Comparison of ENCODE assay signal across 12 mouse cellular contexts in genomic region chr17:84136669-84137392, GRCm38 (mm10). TPM values are rescaled to one million over a fixed set of nuclear protein-coding genes. Genes with fewer than 3 reads are reported as not detected.
DNase-seq lines count a peak whose midpoint lies in the region; ATAC-seq lines count a peak whose summit lies in the region.
"Had no signal": no experiment of that assay in that cellular context is flagged by ENCODE, and none has a peak within 500 bp of the region (broad histone marks: within the 10 kb centered on the region; RNA-seq: fewer than 3 reads in every experiment).

No protein-coding gene starts in this region.

- peak overlapping the region; percentile 36 for H3K4me2 ChIP-seq in liver, embryonic 13.5 days
- no peak overlapping the region for H3K4me2 ChIP-seq in midbrain, embryonic 14.5 days (ENCODE audit: low read length)
- H3K4me2 ChIP-seq: midbrain, embryonic 11.5 days had no signal

- H3K9ac ChIP-seq in liver, embryonic 13.5 days: peak overlapping the region; percentile 22; the same call in 1 of the 2 replicates
- no peak overlapping the region for H3K9ac ChIP-seq in midbrain, embryonic 14.5 days (replicated peaks; ENCODE audit: low read length)

- H3K4me3 ChIP-seq in heart, embryonic 10.5 days: no peak overlapping the region
- H3K4me3 ChIP-seq in liver, embryonic 13.5 days (replicated peaks): no peak overlapping the region; the same call in 1 of the 2 replicates
- H3K4me3 ChIP-seq in midbrain, embryonic 14.5 days (replicated peaks; ENCODE audit: low read depth, low read length): no peak overlapping the region
- H3K4me3 ChIP-seq: gastrocnemius, adult 2 months; layer of hippocampus, adult 2 months had no signal

- peak; percentile 39 for ATAC-seq in liver, embryonic 13.5 days (ENCODE audit: low read depth)
- ATAC-seq in midbrain, embryonic 14.5 days (ENCODE audit: low FRiP score, low TSS enrichment): no peak

- H3K4me1 ChIP-seq in heart, embryonic 10.5 days: peaks cover 56% of the 10 kb centered on the region
- H3K4me1 ChIP-seq in liver, embryonic 13.5 days (replicated peaks): peaks cover 83% of the 10 kb centered on the region
- H3K4me1 ChIP-seq in midbrain, embryonic 14.5 days (ENCODE audit: control insufficient read depth, insufficient read depth, low read length): no peaks in the 10 kb centered on the region

- DNase-seq in heart, embryonic 10.5 days (ENCODE audit: low spot score): no peak
- no peak for DNase-seq in heart, postnatal 25 days (ENCODE audit: low spot score)
- peak; percentile 74 for DNase-seq in 416B (ENCODE audit: low read depth)
- DNase-seq in kidney, adult 8-10 months: peak; percentile 67
- DNase-seq in liver, embryonic 13.5 days: no peak
- DNase-seq in midbrain, embryonic 14.5 days: no peak
- no peak for DNase-seq in embryo, embryonic 10 days (ENCODE audit: low spot score)
- DNase-seq in adrenal gland, adult 2 months: no peak
- DNase-seq: adrenal gland, adult 8-10 months; gastrocnemius, adult 2 months had no signal

- no peaks in the 10 kb centered on the region for H3K9me3 ChIP-seq in heart, embryonic 10.5 days
- no peaks in the 10 kb centered on the region for H3K9me3 ChIP-seq in liver, embryonic 13.5 days (replicated peaks)
- H3K9me3 ChIP-seq in midbrain, embryonic 14.5 days (ENCODE audit: control insufficient read depth, low read length): no peaks in the 10 kb centered on the region

- 26% methylated on average over 9 of the region's 10 CpGs for WGBS in heart, embryonic 10.5 days
- WGBS in liver, embryonic 13.5 days (ENCODE audit: insufficient replicate concordance): 18% methylated on average over 10 of the region's 10 CpGs
- 57% methylated on average over 10 of the region's 10 CpGs for WGBS in midbrain, embryonic 14.5 days

- no peaks in the 10 kb centered on the region for H3K36me3 ChIP-seq in heart, embryonic 10.5 days
- no peaks in the 10 kb centered on the region for H3K36me3 ChIP-seq in liver, embryonic 13.5 days
- H3K36me3 ChIP-seq in midbrain, embryonic 14.5 days (ENCODE audit: control insufficient read depth, insufficient read depth, low read length): no peaks in the 10 kb centered on the region

- intact Hi-C loops in heart, postnatal 25 days (cut with DNase I): no loop called here

- H3K27ac ChIP-seq in heart, embryonic 10.5 days: peak overlapping the region; percentile 7; the same call in 1 of the 2 replicates
- H3K27ac ChIP-seq in liver, embryonic 13.5 days: peak overlapping the region; percentile 66
- H3K27ac ChIP-seq in midbrain, embryonic 14.5 days (replicated peaks; ENCODE audit: low read depth, low read length): no peak overlapping the region
- H3K27ac ChIP-seq: gastrocnemius, adult 2 months; layer of hippocampus, adult 2 months had no signal

- no peaks in the 10 kb centered on the region for H3K27me3 ChIP-seq in heart, embryonic 10.5 days (ENCODE audit: insufficient read depth, poor library complexity, severe bottlenecking)
- H3K27me3 ChIP-seq in liver, embryonic 13.5 days: no peaks in the 10 kb centered on the region
- H3K27me3 ChIP-seq in midbrain, embryonic 14.5 days (ENCODE audit: control insufficient read depth, insufficient read depth, low read length): no peaks in the 10 kb centered on the region

RNA-seq across cellular contexts. Expression of gene Zfp36l2, which starts 50.9 kb away (rescaled TPM):
- polyA plus RNA-seq in heart, embryonic 10.5 days (2016; fragmentation: Nextera tagmentation; extraction: Ambion mirVana): 5.2 and 10.4 TPM in 2 replicates
- 10 to 100 TPM; 23.3 to 31.3 TPM for total RNA-seq in heart, postnatal 25 days (2021)
- 8.9 and 10.0 TPM in 2 replicates for polyA plus RNA-seq in liver, embryonic 13.5 days (2015; fragmentation: Nextera tagmentation; extraction: Ambion mirVana)
- 4.6 and 6.4 TPM in 2 replicates for polyA plus RNA-seq in midbrain, embryonic 14.5 days (2014; fragmentation: Nextera tagmentation; extraction: Ambion mirVana)
- 10 to 100 TPM; 53.6 to 87.6 TPM for total RNA-seq in adrenal gland, adult 2 months (2021)
- polyA plus RNA-seq in adrenal gland, adult 2 months (2012; rRNA removed): 159 and 170 TPM in 2 replicates

Comparison
In these comparisons a context has a peak if more than half of its experiments do, and no peak if none do; other contexts are left out.
1. DNase-seq: peak in 416B (single experiment) and kidney, adult 8-10 months (2 of 2); none in heart, embryonic 10.5 days (single experiment), heart, postnatal 25 days (single experiment), liver, embryonic 13.5 days (single experiment), midbrain, embryonic 14.5 days (single experiment), embryo, embryonic 10 days (single experiment) and adrenal gland, adult 2 months (single experiment).
2. RNA of gene Zfp36l2, which starts 50.9 kb away (polyA plus RNA-seq): 159 to 170 TPM in adrenal gland, adult 2 months; 5.2 to 10.4 TPM in heart, embryonic 10.5 days, 8.9 to 10.0 TPM in liver, embryonic 13.5 days and 4.6 to 6.4 TPM in midbrain, embryonic 14.5 days; every median in the first group is over 10 times any median in the second.